Mouse (Mus musculus): ENCODE measurements at regions not wholly inside any gene's neighbourhood (a gene's known extent, or its start where the extent isn't known, plus 50 kb on each side); places are given as distances from the start of the nearest gene placed in this dataset.

GRCm38 (mm10) chr1:47961860-47962259, 1069.2 kb upstream of the Slc39a10 start:
- peak; percentile 18 to 79 for DNase-seq (ENCODE audit: low spot score in 2 of 2)
- intact Hi-C loops (cut with DNase I): no loop called here

- no peak for DNase-seq (ENCODE audit: low spot score in 2 of 2)
- intact Hi-C loops (cut with DNase I): no loop called here
Measured at GRCm38 (mm10) chr1:47940688-47941087, 1048.0 kb upstream of the Slc39a10 start.

- intact Hi-C loops (cut with DNase I): no loop called here
- DNase-seq (ENCODE audit: low spot score in 2 of 2): no peak
Measured at GRCm38 (mm10) chr1:47914126-47914525, 1021.5 kb upstream of the Slc39a10 start.
